Mouse (Mus musculus) brain, embryonic 14.5 days (tissue): Measurements from ENCODE around the gene Gm28053.

Experiments
- CTCF ChIP-seq: fragments of 200-500 bp; IDR thresholded peaks from 2 replicates; pipeline ENCODE4 v1.5.1; 2012; ENCODE audit warnings: inconsistent platforms, mild to moderate bottlenecking, moderate library complexity, borderline replicate concordance; ENCODE audit not compliant: insufficient read depth, insufficient read length; ENCODE audit errors: extremely low read depth
- POLR2A ChIP-seq: fragments of 200-500 bp; IDR thresholded peaks from 2 replicates; pipeline ENCODE4 v1.6.1; 2012; ENCODE audit warnings: mild to moderate bottlenecking, inconsistent platforms, borderline replicate concordance; ENCODE audit not compliant: poor library complexity, insufficient read depth, insufficient read length, severe bottlenecking; ENCODE audit errors: extremely low read depth

DNA sequence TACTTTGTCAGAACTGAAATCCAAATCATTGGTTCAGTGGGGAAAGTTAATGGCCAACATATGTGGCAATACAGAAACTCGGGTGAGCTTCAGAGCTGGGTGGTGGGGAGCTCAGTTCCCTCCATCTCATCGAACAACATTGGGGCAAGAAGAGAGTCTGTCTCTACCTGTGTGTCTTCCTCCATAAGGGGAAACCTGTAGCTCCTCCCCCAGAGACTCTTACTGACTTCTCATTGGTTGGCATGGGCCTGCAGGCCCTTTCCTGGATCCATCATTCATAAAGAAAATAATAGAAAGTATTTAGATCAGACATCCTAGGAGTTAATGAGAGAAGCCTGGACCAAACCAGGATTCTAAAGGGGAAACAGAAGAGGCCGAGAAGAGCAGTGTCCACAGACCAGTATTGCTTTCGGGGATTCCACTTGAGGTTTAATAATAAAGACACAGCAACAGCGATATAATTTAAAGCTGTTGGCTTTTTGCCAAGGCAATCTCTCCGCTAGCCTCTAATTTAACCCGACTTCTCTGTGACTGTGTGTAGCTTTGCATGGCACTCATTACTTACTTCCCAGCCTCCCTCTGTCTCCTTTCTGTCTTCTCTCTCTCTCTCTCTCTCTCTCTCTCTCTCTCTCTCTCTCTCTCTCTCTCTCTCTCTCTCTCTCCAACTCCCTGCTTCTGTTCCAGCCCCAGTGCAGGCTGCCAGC, 45.3 kb downstream of the Gm28053 start:
- TF ChIP-seq POLR2A (no peak), CTCF (no peak)
